ENCODE assay signal across 17 mouse cellular contexts in genomic region chr1:87797702-87798101, GRCm38 (mm10). TPM values are rescaled to one million over a fixed set of nuclear protein-coding genes. Genes with fewer than 3 reads are reported as not detected.
"Had no signal": no experiment of that assay in that cellular context is flagged by ENCODE, and none has a peak within 500 bp of the region (broad histone marks: within the 10 kb centered on the region; RNA-seq: fewer than 3 reads in every experiment).

No protein-coding gene starts in this region.

- H3K9ac ChIP-seq: lung, embryonic 15.5 days; midbrain, embryonic 13.5 days; midbrain, embryonic 15.5 days; neural tube, embryonic 12.5 days; stomach, embryonic 15.5 days had no signal

- DNase-seq: lung, postnatal 14 days; lung, postnatal 36 days; right cerebral cortex, postnatal 14 days; thymus, adult 2 months; thymus, postnatal 25 days; thymus, postnatal 4 days had no signal

- H3K27me3 ChIP-seq: lung, embryonic 15.5 days; megakaryocyte, embryonic 14.5 days; midbrain, embryonic 13.5 days; midbrain, embryonic 15.5 days; neural tube, embryonic 12.5 days; stomach, embryonic 15.5 days had no signal

- H3K9me3 ChIP-seq: lung, embryonic 15.5 days; megakaryocyte, embryonic 14.5 days; midbrain, embryonic 13.5 days; midbrain, embryonic 15.5 days; neural tube, embryonic 12.5 days; stomach, embryonic 15.5 days had no signal

- H3K27ac ChIP-seq: lung, embryonic 15.5 days; macrophage; midbrain, embryonic 13.5 days; midbrain, embryonic 15.5 days; neural tube, embryonic 12.5 days; stomach, embryonic 15.5 days; stomach, postnatal 0 days had no signal

- H3K4me2 ChIP-seq: lung, embryonic 15.5 days; midbrain, embryonic 11.5 days; midbrain, embryonic 13.5 days; midbrain, embryonic 15.5 days; neural tube, embryonic 12.5 days; stomach, embryonic 15.5 days had no signal

- H3K4me1 ChIP-seq: lung, embryonic 15.5 days; midbrain, embryonic 13.5 days; midbrain, embryonic 15.5 days; neural tube, embryonic 12.5 days; stomach, embryonic 15.5 days had no signal

- ATAC-seq: lung, postnatal 0 days; midbrain, embryonic 13.5 days; midbrain, embryonic 15.5 days had no signal

- H3K4me3 ChIP-seq: lung, embryonic 15.5 days; megakaryocyte, embryonic 14.5 days; midbrain, embryonic 13.5 days; midbrain, embryonic 15.5 days; neural tube, embryonic 12.5 days; stomach, embryonic 15.5 days had no signal

RNA-seq across cellular contexts. Expression of gene Sag, which starts 5.8 kb away (rescaled TPM):
- total RNA-seq: midbrain, postnatal 0 days had no signal
